In the genomic region with DNA sequence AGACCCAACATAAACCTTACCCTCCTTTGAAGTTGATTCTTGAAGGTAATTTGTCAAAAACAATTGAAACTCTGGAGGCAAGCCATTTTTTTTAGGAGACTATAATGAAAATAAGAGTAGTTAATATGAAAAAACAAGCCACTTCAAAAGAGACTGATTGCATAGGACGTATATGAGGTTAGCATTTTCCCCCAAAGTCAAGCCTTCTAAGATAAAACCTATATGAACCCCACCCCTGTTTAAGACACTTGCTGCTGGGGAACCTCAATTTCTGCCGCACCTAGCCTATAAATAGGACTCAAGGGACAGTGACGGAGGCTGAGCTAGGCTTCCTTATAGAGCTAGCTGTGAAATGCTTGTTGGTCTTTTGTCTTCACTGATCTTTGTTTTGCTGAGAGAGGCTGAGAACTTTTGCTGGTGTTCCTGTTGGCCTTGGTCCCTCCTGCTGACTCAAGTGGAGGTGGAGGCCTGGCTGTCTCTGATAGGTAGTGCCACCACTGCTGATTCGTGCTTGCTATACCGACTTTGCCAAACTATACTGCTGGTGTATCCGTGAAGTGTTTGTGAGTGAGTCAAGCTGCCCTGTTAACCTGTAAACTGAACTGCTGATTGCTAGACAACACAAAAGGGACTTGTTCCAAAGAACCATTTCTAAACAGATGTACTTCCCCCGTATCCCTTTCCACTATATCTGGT, we compare ENCODE assay signal across 16 mouse cellular contexts. TPM values are rescaled to one million over a fixed set of nuclear protein-coding genes. Genes with fewer than 3 reads are reported as not detected.
DNase-seq lines count a peak whose midpoint lies in the region; ATAC-seq and TF ChIP-seq lines count a peak whose summit lies in the region.
"Had no signal": no experiment of that assay in that cellular context is flagged by ENCODE, and none has a peak within 500 bp of the region (broad histone marks: within the 10 kb centered on the region; RNA-seq: fewer than 3 reads in every experiment).

No protein-coding gene starts in this region.

- 0 out of 2 replicates have a peak overlapping the region, but pooled peaks have one; percentile 6 for H3K27ac ChIP-seq in heart, embryonic 13.5 days (replicated peaks)
- no peak overlapping the region for H3K27ac ChIP-seq in heart, embryonic 11.5 days (ENCODE audit: low read depth, low read length)
- 0 out of 2 replicates have a peak overlapping the region, but pooled peaks have one; percentile 11 for H3K27ac ChIP-seq in lung, postnatal 0 days (ENCODE audit: low read length)
- 0 out of 2 replicates have a peak overlapping the region, but pooled peaks have one; percentile 24 for H3K27ac ChIP-seq in liver, embryonic 15.5 days (replicated peaks)
- H3K27ac ChIP-seq in kidney, adult 2 months (ENCODE audit: insufficient read depth, low read depth, low read length) = no peak overlapping the region
- H3K27ac ChIP-seq: hindbrain, embryonic 14.5 days; macrophage; midbrain, embryonic 10.5 days had no signal

- no peak overlapping the region for H3K4me2 ChIP-seq in heart, embryonic 13.5 days
- no peak overlapping the region for H3K4me2 ChIP-seq in heart, embryonic 11.5 days
- H3K4me2 ChIP-seq in lung, postnatal 0 days (replicated peaks; ENCODE audit: low read depth, low read length) = no peak overlapping the region
- H3K4me2 ChIP-seq in liver, embryonic 15.5 days = no peak overlapping the region; the same call in 1 of the 2 replicates
- H3K4me2 ChIP-seq: hindbrain, embryonic 14.5 days; limb, embryonic 13.5 days had no signal

- peaks cover 85% of the 10 kb centered on the region for H3K4me1 ChIP-seq in heart, embryonic 13.5 days
- H3K4me1 ChIP-seq in heart, embryonic 11.5 days (ENCODE audit: control insufficient read depth, insufficient read depth, low read length) = peaks cover 36% of the 10 kb centered on the region
- peaks cover 35% of the 10 kb centered on the region for H3K4me1 ChIP-seq in lung, postnatal 0 days (ENCODE audit: insufficient read depth, low read depth, low read length)
- H3K4me1 ChIP-seq in liver, embryonic 15.5 days (replicated peaks) = peaks cover 30% of the 10 kb centered on the region
- H3K4me1 ChIP-seq in kidney, adult 2 months (ENCODE audit: control insufficient read depth, insufficient read depth, low read length) = peaks cover 27% of the 10 kb centered on the region

- no peak overlapping the region for H3K4me3 ChIP-seq in heart, embryonic 13.5 days
- H3K4me3 ChIP-seq in heart, embryonic 11.5 days (ENCODE audit: low read depth, low read length) = no peak overlapping the region
- no peak overlapping the region for H3K4me3 ChIP-seq in lung, postnatal 0 days (ENCODE audit: low read depth, low read length)
- H3K4me3 ChIP-seq in liver, embryonic 15.5 days (replicated peaks) = no peak overlapping the region
- no peak overlapping the region for H3K4me3 ChIP-seq in kidney, adult 2 months (ENCODE audit: insufficient read depth, low read depth, low read length)
- H3K4me3 ChIP-seq: limb, embryonic 13.5 days; midbrain, embryonic 10.5 days had no signal

- H3K9ac ChIP-seq in heart, embryonic 13.5 days = no peak overlapping the region
- no peak overlapping the region for H3K9ac ChIP-seq in heart, embryonic 11.5 days (ENCODE audit: low read depth, low read length)
- H3K9ac ChIP-seq in lung, postnatal 0 days (replicated peaks; ENCODE audit: low read depth) = no peak overlapping the region
- H3K9ac ChIP-seq in liver, embryonic 15.5 days = no peak overlapping the region
- H3K9ac ChIP-seq: hindbrain, embryonic 14.5 days; limb, embryonic 13.5 days had no signal

- no peak for ATAC-seq in heart, embryonic 13.5 days (ENCODE audit: extremely low read depth, insufficient number of reproducible peaks, low FRiP score, low TSS enrichment)
- no peak for ATAC-seq in heart, embryonic 11.5 days (replicated peaks; ENCODE audit: insufficient number of reproducible peaks, low FRiP score, low TSS enrichment)
- no peak for ATAC-seq in lung, postnatal 0 days
- ATAC-seq in liver, embryonic 15.5 days (ENCODE audit: insufficient read depth) = peak; percentile 73
- ATAC-seq: forebrain, embryonic 14.5 days had no signal

- no peak for TF ChIP-seq CTCF in lung, postnatal 0 days (IDR thresholded peaks at IDR 0.05)
- no peak for TF ChIP-seq CTCF in kidney, adult 2 months (conservative IDR thresholded peaks at IDR 0.05; ENCODE audit: insufficient read depth, insufficient read length, low read depth, low read length)

- no peak for TF ChIP-seq POLR2A in kidney, adult 2 months (IDR thresholded peaks at IDR 0.05; ENCODE audit: low read depth, low read length)

- WGBS in heart, embryonic 13.5 days = 68% methylated on average over 7 of the region's 7 CpGs
- 76% methylated on average over 7 of the region's 7 CpGs for whole genome bisulfite sequencing in heart, embryonic 11.5 days (ENCODE audit: insufficient replicate concordance)
- WGBS in lung, postnatal 0 days = 62% methylated on average over 7 of the region's 7 CpGs
- 49% methylated on average over 7 of the region's 7 CpGs for WGBS in liver, embryonic 15.5 days (ENCODE audit: insufficient replicate concordance)
- 89% methylated on average over 7 of the region's 7 CpGs for WGBS in kidney, adult 2 months

- H3K27me3 ChIP-seq in heart, embryonic 13.5 days (replicated peaks) = no peaks in the 10 kb centered on the region
- H3K27me3 ChIP-seq in heart, embryonic 11.5 days (ENCODE audit: control insufficient read depth, insufficient read depth, low read length) = no peaks in the 10 kb centered on the region
- no peaks in the 10 kb centered on the region for H3K27me3 ChIP-seq in lung, postnatal 0 days (replicated peaks; ENCODE audit: insufficient read depth, low read length)
- H3K27me3 ChIP-seq in liver, embryonic 15.5 days = no peaks in the 10 kb centered on the region
- H3K27me3 ChIP-seq in kidney, adult 2 months (replicated peaks; ENCODE audit: control insufficient read depth, insufficient read depth, low read length) = no peaks in the 10 kb centered on the region
- H3K27me3 ChIP-seq: limb, embryonic 13.5 days had no signal

- peaks cover 12% of the 10 kb centered on the region; the same call in 1 of the 2 replicates for H3K36me3 ChIP-seq in heart, embryonic 13.5 days
- H3K36me3 ChIP-seq in heart, embryonic 11.5 days (ENCODE audit: control insufficient read depth, insufficient read depth, low read length) = no peaks in the 10 kb centered on the region
- no peaks in the 10 kb centered on the region for H3K36me3 ChIP-seq in lung, postnatal 0 days (ENCODE audit: insufficient read depth, low read length)
- H3K36me3 ChIP-seq in liver, embryonic 15.5 days (replicated peaks) = no peaks in the 10 kb centered on the region
- H3K36me3 ChIP-seq in kidney, adult 2 months (ENCODE audit: control insufficient read depth, insufficient read depth, low read length) = no peaks in the 10 kb centered on the region
- H3K36me3 ChIP-seq: limb, embryonic 13.5 days had no signal

- no peak for TF ChIP-seq EP300 in lung, postnatal 0 days (IDR thresholded peaks at IDR 0.05)

- DNase-seq in lung, postnatal 0 days (ENCODE audit: low spot score) = no peak
- DNase-seq in lung, postnatal 14 days = no peak
- no peak for DNase-seq in kidney, adult 2 months
- no peak for DNase-seq in T-cell, adult 2 months (ENCODE audit: low spot score)
- DNase-seq: B cell, adult 2 months; cerebellum, adult 2 months; gastrocnemius, postnatal 10 days; thymus, postnatal 14 days had no signal

- H3K9me3 ChIP-seq in heart, embryonic 13.5 days = no peaks in the 10 kb centered on the region
- no peaks in the 10 kb centered on the region for H3K9me3 ChIP-seq in heart, embryonic 11.5 days (replicated peaks; ENCODE audit: control insufficient read depth, low read length)
- H3K9me3 ChIP-seq in lung, postnatal 0 days (ENCODE audit: low read length) = no peaks in the 10 kb centered on the region
- H3K9me3 ChIP-seq in liver, embryonic 15.5 days (replicated peaks) = no peaks in the 10 kb centered on the region
- H3K9me3 ChIP-seq: limb, embryonic 13.5 days; midbrain, embryonic 10.5 days had no signal

RNA-seq across cellular contexts. Expression of gene App, which starts 42.6 kb away (rescaled TPM):
- 165 and 166 TPM in 2 replicates for polyA plus RNA-seq in heart, embryonic 13.5 days (2015; fragmentation: Nextera tagmentation; extraction: Ambion mirVana)
- polyA plus RNA-seq in heart, embryonic 11.5 days (2014; fragmentation: Nextera tagmentation; extraction: Ambion mirVana) = 143 and 180 TPM in 2 replicates
- 425 and 457 TPM in 2 replicates for polyA plus RNA-seq in lung, postnatal 0 days (2015; fragmentation: Nextera tagmentation; extraction: Ambion mirVana)
- 17.8 and 19.5 TPM in 2 replicates for polyA plus RNA-seq in liver, embryonic 15.5 days (2015; fragmentation: Nextera tagmentation; extraction: Ambion mirVana)
- polyA plus RNA-seq in kidney, adult 2 months (2012; rRNA removed) = 587 and 592 TPM in 2 replicates

Comparison
In these comparisons a context has a peak if more than half of its experiments do, and no peak if none do; other contexts are left out.
1. H3K27ac ChIP-seq: peak in heart, embryonic 13.5 days (single experiment), lung, postnatal 0 days (single experiment) and liver, embryonic 15.5 days (single experiment); none in heart, embryonic 11.5 days (single experiment) and kidney, adult 2 months (single experiment).